Comparison of ENCODE assay signal across 21 mouse cellular contexts in genomic region chr17:67089611-67090010, GRCm38 (mm10).
DNase-seq lines count a peak whose midpoint lies in the region; ATAC-seq and TF ChIP-seq lines count a peak whose summit lies in the region.
"Had no signal": no experiment of that assay in that cellular context is flagged by ENCODE, and none has a peak within 500 bp of the region (broad histone marks: within the 10 kb centered on the region; RNA-seq: fewer than 3 reads in every experiment).

No protein-coding gene starts in this region.

- no peak for TF ChIP-seq EP300 in heart, adult 2 months (IDR thresholded peaks at IDR 0.05; ENCODE audit: insufficient read depth, low read depth, low read length)

- H3K79me2 ChIP-seq in heart, adult 2 months (replicated peaks; ENCODE audit: control insufficient read depth, insufficient read depth, low read length) = peaks cover 10% of the 10 kb centered on the region

- intact Hi-C loops in heart, adult 2 months (cut with DNase I) = no loop called here
- intact Hi-C loops in left cerebral cortex, postnatal 4 days (cut with DNase I) = no loop called here
- intact Hi-C loops in left cerebral cortex, postnatal 36 days (cut with DNase I) = no loop called here

- H3K4me2 ChIP-seq in heart, embryonic 12.5 days = no peak overlapping the region
- H3K4me2 ChIP-seq: embryonic facial prominence, embryonic 13.5 days; embryonic facial prominence, embryonic 15.5 days; forebrain, embryonic 12.5 days had no signal

- no peak overlapping the region for H3K27ac ChIP-seq in cerebellum, adult 2 months (ENCODE audit: insufficient read depth, low read length)
- peak overlapping the region; percentile 4; the same call in 1 of the 2 replicates for H3K27ac ChIP-seq in heart, adult 2 months
- H3K27ac ChIP-seq in heart, embryonic 12.5 days (ENCODE audit: poor library complexity, severe bottlenecking) = no peak overlapping the region
- H3K27ac ChIP-seq: embryonic facial prominence, embryonic 13.5 days; embryonic facial prominence, embryonic 15.5 days; forebrain, embryonic 10.5 days; forebrain, embryonic 12.5 days had no signal

- H3K36me3 ChIP-seq in heart, adult 2 months (ENCODE audit: control insufficient read depth, insufficient read depth, low read length) = peaks cover 11% of the 10 kb centered on the region
- no peaks in the 10 kb centered on the region for H3K36me3 ChIP-seq in heart, embryonic 12.5 days
- H3K36me3 ChIP-seq: embryonic facial prominence, embryonic 13.5 days; embryonic facial prominence, embryonic 15.5 days; forebrain, embryonic 10.5 days; forebrain, embryonic 12.5 days had no signal

- H3K4me3 ChIP-seq in cerebellum, adult 2 months (replicated peaks; ENCODE audit: insufficient read depth, low read depth, low read length) = no peak overlapping the region
- H3K4me3 ChIP-seq in heart, adult 2 months = no peak overlapping the region
- H3K4me3 ChIP-seq in heart, embryonic 12.5 days = no peak overlapping the region
- H3K4me3 ChIP-seq: embryonic facial prominence, embryonic 13.5 days; embryonic facial prominence, embryonic 15.5 days; erythroblast, embryonic 14.5 days; forebrain, embryonic 10.5 days; forebrain, embryonic 12.5 days had no signal

- H3K27me3 ChIP-seq in cerebellum, adult 2 months (ENCODE audit: control insufficient read depth, insufficient read depth, low read length) = no peaks in the 10 kb centered on the region
- no peaks in the 10 kb centered on the region for H3K27me3 ChIP-seq in heart, adult 2 months (ENCODE audit: control insufficient read depth, insufficient read depth, low read length)
- no peaks in the 10 kb centered on the region for H3K27me3 ChIP-seq in heart, embryonic 12.5 days (replicated peaks)
- H3K27me3 ChIP-seq: embryonic facial prominence, embryonic 13.5 days; embryonic facial prominence, embryonic 15.5 days; forebrain, embryonic 12.5 days had no signal

- peaks cover 4% of the 10 kb centered on the region; the same call in 1 of the 2 replicates for H3K4me1 ChIP-seq in cerebellum, adult 2 months (ENCODE audit: control insufficient read depth, insufficient read depth, low read length)
- H3K4me1 ChIP-seq in heart, adult 2 months (ENCODE audit: control insufficient read depth, insufficient read depth, low read length) = peaks cover 20% of the 10 kb centered on the region
- H3K4me1 ChIP-seq in heart, embryonic 12.5 days (replicated peaks) = no peaks in the 10 kb centered on the region; the same call in 1 of the 2 replicates
- H3K4me1 ChIP-seq: forebrain, embryonic 10.5 days had no signal

- no peak for TF ChIP-seq POLR2A in cerebellum, adult 2 months (IDR thresholded peaks at IDR 0.05; ENCODE audit: borderline replicate concordance, insufficient read depth, low read length)
- no peak for TF ChIP-seq POLR2A in heart, adult 2 months (IDR thresholded peaks at IDR 0.05; ENCODE audit: insufficient read depth, low read depth, low read length)

- no peak for TF ChIP-seq CTCF in cerebellum, adult 2 months (IDR thresholded peaks at IDR 0.05; ENCODE audit: borderline replicate concordance, insufficient read depth, low read depth, low read length)
- no peak for TF ChIP-seq CTCF in heart, adult 2 months (IDR thresholded peaks at IDR 0.05)

- H3K9me3 ChIP-seq in heart, embryonic 12.5 days (replicated peaks) = no peaks in the 10 kb centered on the region
- H3K9me3 ChIP-seq: embryonic facial prominence, embryonic 13.5 days; embryonic facial prominence, embryonic 15.5 days; forebrain, embryonic 10.5 days; forebrain, embryonic 12.5 days had no signal

- ATAC-seq in heart, embryonic 12.5 days (ENCODE audit: insufficient number of reproducible peaks, low FRiP score) = no peak
- ATAC-seq: forebrain, embryonic 14.5 days; forebrain, embryonic 16.5 days had no signal

- WGBS in cerebellum, adult 2 months = 27% methylated on average over 3 of the region's 3 CpGs
- 22% methylated on average over 3 of the region's 3 CpGs for WGBS in heart, adult 2 months
- 75% methylated on average over 3 of the region's 3 CpGs for WGBS in heart, embryonic 12.5 days

- no peak overlapping the region for H3K9ac ChIP-seq in heart, adult 2 months (ENCODE audit: low read depth, low read length)
- no peak overlapping the region for H3K9ac ChIP-seq in heart, embryonic 12.5 days
- H3K9ac ChIP-seq: embryonic facial prominence, embryonic 13.5 days; embryonic facial prominence, embryonic 15.5 days; forebrain, embryonic 12.5 days had no signal

- peak; percentile 13 to 22 for DNase-seq in cerebellum, adult 2 months
- DNase-seq in cerebellum, adult 18-20 months = no peak
- peak; percentile 39 to 42 for DNase-seq in cerebellum, postnatal 14 days
- DNase-seq in cerebellum, adult 8-10 months = no peak
- no peak for DNase-seq in heart, adult 2 months
- peak; percentile 19 for DNase-seq in left cerebral cortex, postnatal 4 days
- no peak for DNase-seq in left cerebral cortex, postnatal 36 days (ENCODE audit: low spot score in 2 of 2)
- DNase-seq: adrenal gland, adult 2 months; adrenal gland, postnatal 10 days; adrenal gland, postnatal 25 days; cerebellum, adult 11-12 months; cerebellum, adult 9-11 months; embryo, embryonic 11 days had no signal

Comparison
In these comparisons a context has a peak if more than half of its experiments do, and no peak if none do; other contexts are left out.
1. DNase-seq: peak in cerebellum, adult 2 months (2 of 2), cerebellum, postnatal 14 days (2 of 2) and left cerebral cortex, postnatal 4 days (single experiment); none in cerebellum, adult 18-20 months (0 of 2), cerebellum, adult 8-10 months (single experiment), heart, adult 2 months (0 of 2) and left cerebral cortex, postnatal 36 days (0 of 2).